Mouse (Mus musculus): ENCODE measurements around the gene Bud23. TPM values are rescaled to one million over a fixed set of nuclear protein-coding genes. Genes with fewer than 3 reads are reported as not detected.
A peak's percentile ranks its signal among the peaks of the same experiment; 100 is the strongest.

Gene Bud23
- polyA plus RNA-seq, 1 experiment from 2014 or later, result 126 TPM

DNA sequence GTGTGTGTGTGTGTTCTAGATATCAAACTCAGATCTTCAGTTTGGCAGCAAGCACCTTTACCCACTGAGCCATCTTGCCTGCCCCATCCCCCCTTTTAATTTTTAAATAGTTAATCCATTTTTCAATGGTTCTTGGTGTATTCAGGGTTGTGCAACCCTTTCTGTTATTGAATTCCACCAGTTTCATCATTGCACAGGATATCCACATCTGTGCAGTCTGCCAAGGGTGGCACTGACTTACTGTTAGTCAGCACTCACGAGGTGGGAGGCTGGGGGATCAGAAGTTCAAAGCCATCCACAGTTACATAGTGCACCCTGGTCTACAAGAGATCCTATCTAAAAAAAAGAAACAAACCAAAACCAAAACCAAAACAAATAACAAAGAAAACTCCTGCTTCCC lies 36.2 kb upstream of the Bud23 start:
- no peak overlapping the region for H3K27ac ChIP-seq (ENCODE audit: low read depth, low read length)
- H3K4me3 ChIP-seq (ENCODE audit: low read depth, low read length), result no peak overlapping the region
- no peak overlapping the region for H3K9ac ChIP-seq (ENCODE audit: low read length)
- DNase-seq (ENCODE audit: low spot score) (no peak), ATAC-seq (ENCODE audit: insufficient read depth, low FRiP score, low TSS enrichment) (no peak)
- H3K9me3 ChIP-seq (ENCODE audit: control insufficient read depth, low read length), result no peaks in the 10 kb centered on the region
- no peaks in the 10 kb centered on the region for H3K36me3 ChIP-seq (ENCODE audit: control insufficient read depth, insufficient read depth, low read length)
- WGBS, result 58% methylated on average over 1 of the region's 1 CpGs
- no peak overlapping the region for H3K4me2 ChIP-seq (ENCODE audit: low read depth)
- no peaks in the 10 kb centered on the region for H3K4me1 ChIP-seq (ENCODE audit: control insufficient read depth, insufficient read depth, low read length)
- H3K27me3 ChIP-seq (ENCODE audit: control insufficient read depth, insufficient read depth, low read length), result no peaks in the 10 kb centered on the region

DNA sequence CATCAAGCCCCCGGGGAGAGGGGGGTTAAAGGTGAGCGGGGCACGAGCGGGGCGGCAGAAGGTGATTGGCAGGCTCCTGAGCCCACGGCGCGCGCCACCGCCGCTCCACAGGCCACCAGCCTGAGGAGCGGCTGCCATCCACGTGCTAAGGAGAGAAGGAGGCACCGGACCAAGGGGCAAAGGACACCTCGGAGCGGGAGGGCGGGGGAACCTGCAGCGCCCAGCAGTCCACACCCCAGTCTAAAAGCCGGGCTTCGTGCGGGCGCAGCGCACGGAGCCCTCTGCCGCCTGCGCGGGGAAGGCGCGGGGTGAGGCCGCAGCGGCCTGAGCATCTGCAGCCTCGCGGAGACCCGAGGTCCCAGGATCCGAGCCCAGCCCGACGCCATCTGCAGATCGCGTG lies 24.9 kb upstream of the Bud23 start, which contains the start of gene Mlxipl:
TSS of gene Mlxipl (plus strand) at position 238 of the 400 bp plus-strand sequence.
- 0 out of 2 replicates have a peak within 1 kb of the TSS, but pooled peaks have one; percentile 14 for H3K9ac ChIP-seq (ENCODE audit: low read length)
- H3K4me2 ChIP-seq (ENCODE audit: low read depth), result peak within 1 kb of the TSS; percentile 25
- WGBS, result 2% methylated on average over 39 of the region's 39 CpGs
- no peaks in the 10 kb centered on the region for H3K4me1 ChIP-seq (ENCODE audit: control insufficient read depth, insufficient read depth, low read length)
- no peak for DNase-seq (ENCODE audit: low spot score)
- no peaks in the 10 kb centered on the region for H3K36me3 ChIP-seq (ENCODE audit: control insufficient read depth, insufficient read depth, low read length)
- H3K4me3 ChIP-seq (ENCODE audit: low read depth, low read length), result peak within 1 kb of the TSS; percentile 12; the same call in 1 of the 2 replicates
- no peak for ATAC-seq (ENCODE audit: insufficient read depth, low FRiP score, low TSS enrichment)
- no peaks in the 10 kb centered on the region for H3K9me3 ChIP-seq (ENCODE audit: control insufficient read depth, low read length)
- no peak within 1 kb of the TSS for H3K27ac ChIP-seq (ENCODE audit: low read depth, low read length)
- H3K27me3 ChIP-seq (ENCODE audit: control insufficient read depth, insufficient read depth, low read length), result peaks cover 34% of the 10 kb centered on the region

DNA sequence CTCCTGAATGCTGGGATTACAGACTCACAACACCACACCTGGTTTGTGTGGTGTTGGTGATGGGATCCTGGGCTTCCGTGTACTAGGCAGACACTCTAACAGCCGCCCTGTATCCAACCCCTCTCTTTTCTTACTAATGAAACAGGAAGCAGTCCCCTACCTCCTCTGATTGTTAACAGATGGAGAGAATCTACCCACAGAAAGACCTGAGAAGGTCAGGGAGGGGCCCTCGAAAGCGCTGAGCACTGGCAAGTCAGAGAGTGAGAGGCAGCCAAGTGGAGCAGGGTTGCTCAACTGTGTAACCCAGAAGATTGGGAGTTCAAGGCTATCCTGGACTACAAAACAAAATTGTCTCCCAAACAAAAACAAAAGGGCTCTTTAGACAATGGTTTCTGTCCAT lies 22.1 kb upstream of the Bud23 start:
- Histone ChIP-seq H3K27ac (ENCODE audit: low read depth, low read length) (no peak overlapping the region), H3K4me2 (ENCODE audit: low read depth) (no peak overlapping the region), H3K36me3 (ENCODE audit: control insufficient read depth, insufficient read depth, low read length) (no peaks in the 10 kb centered on the region), H3K4me1 (ENCODE audit: control insufficient read depth, insufficient read depth, low read length) (no peaks in the 10 kb centered on the region), H3K9me3 (ENCODE audit: control insufficient read depth, low read length) (no peaks in the 10 kb centered on the region), H3K27me3 (ENCODE audit: control insufficient read depth, insufficient read depth, low read length) (peaks cover 30% of the 10 kb centered on the region), H3K4me3 (ENCODE audit: low read depth, low read length) (no peak overlapping the region), H3K9ac (ENCODE audit: low read length) (no peak overlapping the region)
- DNase-seq (ENCODE audit: low spot score), result no peak
- WGBS, result 47% methylated on average over 4 of the region's 4 CpGs
- no peak for ATAC-seq (ENCODE audit: insufficient read depth, low FRiP score, low TSS enrichment)

DNA sequence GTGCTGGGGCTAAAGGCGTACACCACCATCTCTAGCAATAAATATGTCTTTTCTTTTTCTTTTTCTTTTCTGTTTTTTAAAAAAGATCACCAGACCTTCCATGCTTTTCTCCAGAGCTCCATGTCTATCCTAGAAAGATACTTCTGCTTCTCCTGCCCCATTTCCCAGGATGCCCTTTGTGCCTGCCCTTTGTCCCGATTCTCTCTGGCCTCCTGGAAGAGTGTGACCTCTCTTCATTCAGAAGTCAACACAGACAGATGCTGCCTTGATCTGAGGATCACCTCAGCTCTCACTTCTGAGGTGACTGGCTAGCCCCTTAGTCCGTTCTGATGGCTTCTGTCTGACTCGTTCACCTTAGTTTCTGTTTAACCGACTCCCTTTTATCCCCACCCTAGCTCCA lies 15.8 kb upstream of the Bud23 start:
- ATAC-seq (ENCODE audit: insufficient read depth, low FRiP score, low TSS enrichment) (no peak), DNase-seq (ENCODE audit: low spot score) (no peak)
- WGBS, result 91% methylated on average over 5 of the region's 5 CpGs
- Histone ChIP-seq H3K27me3 (ENCODE audit: control insufficient read depth, insufficient read depth, low read length) (no peaks in the 10 kb centered on the region), H3K4me1 (ENCODE audit: control insufficient read depth, insufficient read depth, low read length) (peaks cover 3% of the 10 kb centered on the region; the same call in 1 of the 2 replicates), H3K4me2 (ENCODE audit: low read depth) (no peak overlapping the region), H3K9me3 (ENCODE audit: control insufficient read depth, low read length) (no peaks in the 10 kb centered on the region), H3K9ac (ENCODE audit: low read length) (no peak overlapping the region), H3K36me3 (ENCODE audit: control insufficient read depth, insufficient read depth, low read length) (no peaks in the 10 kb centered on the region), H3K27ac (ENCODE audit: low read depth, low read length) (no peak overlapping the region), H3K4me3 (ENCODE audit: low read depth, low read length) (no peak overlapping the region)

DNA sequence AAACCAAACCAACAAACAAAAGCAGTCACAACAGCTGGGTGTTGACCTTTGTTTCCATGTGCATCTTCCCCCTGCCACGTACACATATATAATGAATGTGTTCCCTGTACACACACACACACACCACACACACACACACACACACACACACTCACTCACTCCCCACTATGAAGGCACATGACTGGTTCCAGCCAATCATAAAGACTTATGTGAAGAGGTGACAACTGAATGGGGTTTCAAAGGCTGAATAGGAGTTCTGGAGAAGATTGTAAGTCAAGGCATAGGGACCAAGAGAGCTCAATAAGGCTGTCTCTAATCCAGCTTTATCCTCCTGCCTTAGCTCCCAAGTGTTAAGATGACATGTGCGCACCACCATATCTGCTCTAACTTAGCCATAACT lies 14.8 kb upstream of the Bud23 start:
- H3K4me3 ChIP-seq (ENCODE audit: low read depth, low read length), result no peak overlapping the region
- no peaks in the 10 kb centered on the region for H3K36me3 ChIP-seq (ENCODE audit: control insufficient read depth, insufficient read depth, low read length)
- peaks cover 3% of the 10 kb centered on the region; the same call in 1 of the 2 replicates for H3K4me1 ChIP-seq (ENCODE audit: control insufficient read depth, insufficient read depth, low read length)
- 92% methylated on average over 2 of the region's 2 CpGs for whole genome bisulfite sequencing
- H3K4me2 ChIP-seq (ENCODE audit: low read depth), result no peak overlapping the region
- no peaks in the 10 kb centered on the region for H3K9me3 ChIP-seq (ENCODE audit: control insufficient read depth, low read length)
- no peak overlapping the region for H3K27ac ChIP-seq (ENCODE audit: low read depth, low read length)
- ATAC-seq (ENCODE audit: insufficient read depth, low FRiP score, low TSS enrichment) (no peak), DNase-seq (ENCODE audit: low spot score) (no peak)
- no peak overlapping the region for H3K9ac ChIP-seq (ENCODE audit: low read length)
- H3K27me3 ChIP-seq (ENCODE audit: control insufficient read depth, insufficient read depth, low read length), result no peaks in the 10 kb centered on the region

DNA sequence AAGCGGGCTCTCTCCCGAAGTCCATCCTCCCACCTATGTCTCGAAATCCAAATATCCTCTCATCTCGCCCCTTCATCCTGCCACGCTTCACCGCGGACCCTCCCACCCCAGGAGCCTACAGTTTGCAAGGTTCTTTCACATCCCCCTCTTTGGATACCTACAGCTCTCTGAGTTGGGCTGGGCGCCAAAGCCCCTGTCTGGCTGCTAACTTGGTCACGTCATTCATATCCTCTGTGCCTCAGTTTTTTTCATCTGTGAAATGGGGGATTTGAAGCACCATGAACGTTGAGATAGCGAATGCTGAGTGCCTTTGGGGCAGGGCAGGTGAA lies 13.7 kb upstream of the Bud23 start:
- Histone ChIP-seq H3K4me3 (ENCODE audit: low read depth, low read length) (peak overlapping the region; percentile 97), H3K27ac (ENCODE audit: low read depth, low read length) (no peak overlapping the region), H3K36me3 (ENCODE audit: control insufficient read depth, insufficient read depth, low read length) (no peaks in the 10 kb centered on the region), H3K4me2 (ENCODE audit: low read depth) (peak overlapping the region; percentile 83), H3K9me3 (ENCODE audit: control insufficient read depth, low read length) (no peaks in the 10 kb centered on the region), H3K4me1 (ENCODE audit: control insufficient read depth, insufficient read depth, low read length) (peaks cover 7% of the 10 kb centered on the region), H3K27me3 (ENCODE audit: control insufficient read depth, insufficient read depth, low read length) (no peaks in the 10 kb centered on the region), H3K9ac (ENCODE audit: low read length) (peak overlapping the region; percentile 98)
- DNase-seq (ENCODE audit: low spot score), result no peak
- 2% methylated on average over 11 of the region's 11 CpGs for WGBS
- peak; percentile 32 for ATAC-seq (ENCODE audit: insufficient read depth, low FRiP score, low TSS enrichment)

DNA sequence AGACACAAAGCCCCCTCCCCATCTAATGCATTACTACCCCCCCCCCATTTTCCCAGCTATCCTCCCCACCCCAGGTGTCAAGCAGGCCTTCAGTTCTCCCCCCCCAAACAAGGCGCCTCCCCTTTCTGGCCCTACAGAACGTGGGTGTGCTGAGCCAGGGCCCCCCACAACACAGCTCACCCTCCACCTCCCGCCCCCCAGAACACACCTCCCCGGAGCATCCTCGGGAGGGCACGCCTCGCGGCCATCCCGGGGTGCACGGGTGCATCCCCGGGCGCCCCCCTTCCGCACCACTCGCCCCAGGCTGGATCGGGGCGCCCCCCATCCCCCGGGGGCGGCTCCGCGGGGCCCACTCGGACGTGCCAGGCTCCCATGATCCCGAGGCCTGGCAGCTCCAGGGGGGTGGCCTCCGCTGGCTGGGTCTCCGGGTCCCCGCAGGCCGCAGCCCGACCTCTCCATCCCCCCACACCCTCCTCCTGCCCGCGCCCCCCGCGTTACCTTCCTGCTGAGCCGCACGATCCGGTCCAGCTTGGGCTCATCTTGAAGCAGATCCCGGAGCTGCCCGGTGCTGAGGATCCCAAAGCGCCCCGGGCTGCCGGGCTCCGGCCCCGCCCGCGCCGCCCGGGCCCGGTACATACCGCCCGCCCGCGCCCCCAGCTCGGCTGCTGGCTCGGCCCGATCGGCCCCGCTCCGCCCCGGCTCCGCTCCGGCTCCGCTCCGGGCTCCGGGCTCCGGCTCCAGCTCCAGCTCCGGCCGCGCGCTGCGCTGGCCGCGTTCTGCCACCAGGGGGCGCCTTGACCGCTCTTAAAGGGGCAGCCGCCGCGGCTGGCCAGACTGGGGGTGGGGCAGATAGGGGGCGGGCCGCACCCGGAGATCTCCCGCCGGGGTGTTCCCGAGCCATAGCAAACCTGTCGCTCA lies 13.1 kb upstream of the Bud23 start, which contains the start of gene Vps37d:
TSS of gene Vps37d (minus strand) at position 703 of the 918 bp plus-strand sequence.
- Histone ChIP-seq H3K4me3 (ENCODE audit: low read depth, low read length) (peak within 1 kb of the TSS; percentile 97), H3K27me3 (ENCODE audit: control insufficient read depth, insufficient read depth, low read length) (no peaks in the 10 kb centered on the region), H3K4me2 (ENCODE audit: low read depth) (peak within 1 kb of the TSS; percentile 83), H3K36me3 (ENCODE audit: control insufficient read depth, insufficient read depth, low read length) (peaks cover 2% of the 10 kb centered on the region; the same call in 1 of the 2 replicates), H3K4me1 (ENCODE audit: control insufficient read depth, insufficient read depth, low read length) (peaks cover 11% of the 10 kb centered on the region), H3K27ac (ENCODE audit: low read depth, low read length) (peak within 1 kb of the TSS; percentile 60), H3K9ac (ENCODE audit: low read length) (peak within 1 kb of the TSS; percentile 98), H3K9me3 (ENCODE audit: control insufficient read depth, low read length) (no peaks in the 10 kb centered on the region)
- under 1% methylated on average over 37 of the region's 83 CpGs for WGBS
- DNase-seq (ENCODE audit: low spot score), result peak; percentile 96
- peak; percentile 86 for ATAC-seq (ENCODE audit: insufficient read depth, low FRiP score, low TSS enrichment)

DNA sequence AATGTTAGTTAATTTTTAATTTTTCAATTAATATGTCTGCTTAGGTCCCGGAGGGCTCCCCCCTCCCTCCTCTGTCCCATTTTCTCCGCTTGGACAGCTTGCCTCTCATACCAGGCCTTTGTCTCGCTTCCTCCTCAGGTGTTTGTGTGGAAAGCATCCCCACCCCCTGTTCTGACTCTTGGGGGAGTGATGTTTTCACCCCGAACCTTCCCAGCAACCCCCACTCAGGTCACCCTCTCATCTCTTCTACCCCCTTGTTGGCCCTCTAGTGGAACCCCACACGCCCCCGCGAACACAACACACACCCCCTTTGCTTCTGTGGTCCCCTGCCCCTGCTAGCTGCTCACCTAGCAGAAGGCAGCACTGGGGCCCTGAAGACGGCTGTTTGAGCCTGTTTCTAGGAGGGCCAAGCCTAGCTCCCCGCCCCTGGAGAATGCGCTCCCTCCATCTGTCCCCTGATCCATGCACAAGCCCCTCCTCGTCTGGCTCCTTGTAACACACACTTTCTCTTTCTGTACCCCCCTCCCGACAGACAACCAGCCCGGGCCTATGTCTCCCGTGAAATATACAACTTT lies 12.3 kb upstream of the Bud23 start:
- Histone ChIP-seq H3K9ac (ENCODE audit: low read length) (peak overlapping the region; percentile 98), H3K4me1 (ENCODE audit: control insufficient read depth, insufficient read depth, low read length) (peaks cover 11% of the 10 kb centered on the region), H3K36me3 (ENCODE audit: control insufficient read depth, insufficient read depth, low read length) (peaks cover 5% of the 10 kb centered on the region; the same call in 1 of the 2 replicates), H3K27me3 (ENCODE audit: control insufficient read depth, insufficient read depth, low read length) (no peaks in the 10 kb centered on the region), H3K4me2 (ENCODE audit: low read depth) (peak overlapping the region; percentile 83), H3K9me3 (ENCODE audit: control insufficient read depth, low read length) (no peaks in the 10 kb centered on the region), H3K4me3 (ENCODE audit: low read depth, low read length) (peak overlapping the region; percentile 97), H3K27ac (ENCODE audit: low read depth, low read length) (no peak overlapping the region)
- peak; percentile 46 for DNase-seq (ENCODE audit: low spot score)
- ATAC-seq (ENCODE audit: insufficient read depth, low FRiP score, low TSS enrichment), result 0 out of 2 replicates have a peak, but pooled peaks have one; percentile 43
- WGBS, result 24% methylated on average over 14 of the region's 14 CpGs

Measured in neural tube, embryonic 11.5 days (tissue).